In the genomic region with DNA sequence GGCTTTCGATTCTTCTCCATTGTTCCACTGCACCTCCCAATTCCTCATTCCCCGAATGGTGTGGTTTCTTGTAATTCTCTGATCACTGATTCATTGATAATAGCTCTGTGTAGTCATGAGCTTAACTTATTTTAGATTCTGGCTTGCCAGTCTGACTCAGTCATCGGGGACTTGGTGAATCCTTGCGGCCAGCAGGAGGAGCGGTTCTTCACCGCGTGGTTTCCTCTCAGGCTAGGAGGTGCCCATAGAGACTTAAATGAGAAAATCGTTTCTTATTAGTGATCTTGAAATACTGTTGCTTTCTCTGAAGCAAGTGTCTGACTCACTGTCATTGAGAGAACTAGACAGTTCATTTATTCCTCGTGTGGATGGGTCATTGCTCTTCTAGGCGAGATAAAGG, we compare ENCODE assay signal across 8 mouse cellular contexts. TPM values are rescaled to one million over a fixed set of nuclear protein-coding genes. Genes with fewer than 3 reads are reported as not detected.
DNase-seq lines count a peak whose midpoint lies in the region; ATAC-seq and TF ChIP-seq lines count a peak whose summit lies in the region.
"Had no signal": no experiment of that assay in that cellular context is flagged by ENCODE, and none has a peak within 500 bp of the region (broad histone marks: within the 10 kb centered on the region; RNA-seq: fewer than 3 reads in every experiment).

No protein-coding gene starts in this region.

- WGBS in kidney, postnatal 0 days = 44% methylated on average over 10 of the region's 10 CpGs
- 55% methylated on average over 10 of the region's 10 CpGs for WGBS in kidney, embryonic 14.5 days
- WGBS in liver, embryonic 13.5 days (ENCODE audit: insufficient replicate concordance) = 13% methylated on average over 10 of the region's 10 CpGs

- no peak for ATAC-seq in kidney, postnatal 0 days (replicated peaks; ENCODE audit: low FRiP score, low read depth)
- no peak for ATAC-seq in kidney, embryonic 14.5 days (ENCODE audit: low FRiP score, low TSS enrichment)
- no peak for ATAC-seq in liver, embryonic 13.5 days (ENCODE audit: low read depth)
- ATAC-seq: forebrain, embryonic 15.5 days had no signal

- no peaks in the 10 kb centered on the region for H3K36me3 ChIP-seq in kidney, postnatal 0 days (ENCODE audit: insufficient read depth, low read length)
- H3K36me3 ChIP-seq in kidney, embryonic 14.5 days (ENCODE audit: control insufficient read depth, insufficient read depth, low read length) = no peaks in the 10 kb centered on the region
- H3K36me3 ChIP-seq in liver, embryonic 13.5 days = no peaks in the 10 kb centered on the region
- H3K36me3 ChIP-seq: forebrain, embryonic 15.5 days had no signal

- peaks cover 38% of the 10 kb centered on the region; the same call in 1 of the 2 replicates for H3K4me1 ChIP-seq in kidney, postnatal 0 days (replicated peaks; ENCODE audit: insufficient read depth, low read length)
- H3K4me1 ChIP-seq in kidney, embryonic 14.5 days (ENCODE audit: control insufficient read depth, insufficient read depth, low read length) = peaks cover 40% of the 10 kb centered on the region
- peaks cover 86% of the 10 kb centered on the region for H3K4me1 ChIP-seq in liver, embryonic 13.5 days (replicated peaks)

- no peak for DNase-seq in kidney, postnatal 0 days (ENCODE audit: low spot score)
- peak; percentile 73 for DNase-seq in CD4-positive, CD25-positive, alpha-beta regulatory T cell, adult 2 months (ENCODE audit: low read depth, low spot score)
- DNase-seq in NIH3T3 (ENCODE audit: low read depth) = peak; percentile 88
- DNase-seq in liver, embryonic 13.5 days = no peak
- no peak for DNase-seq in cerebellum, adult 18-20 months
- DNase-seq in frontal cortex, postnatal 14 days (ENCODE audit: low spot score in 2 of 2) = no peak

- H3K27me3 ChIP-seq in kidney, postnatal 0 days (ENCODE audit: insufficient read depth, low read length) = no peaks in the 10 kb centered on the region
- H3K27me3 ChIP-seq in kidney, embryonic 14.5 days (ENCODE audit: control insufficient read depth, insufficient read depth, low read length) = no peaks in the 10 kb centered on the region
- H3K27me3 ChIP-seq in liver, embryonic 13.5 days = no peaks in the 10 kb centered on the region
- H3K27me3 ChIP-seq: forebrain, embryonic 15.5 days had no signal

- H3K9me3 ChIP-seq in kidney, postnatal 0 days (replicated peaks; ENCODE audit: low read length) = no peaks in the 10 kb centered on the region
- H3K9me3 ChIP-seq in kidney, embryonic 14.5 days (ENCODE audit: control insufficient read depth, low read length) = no peaks in the 10 kb centered on the region
- no peaks in the 10 kb centered on the region for H3K9me3 ChIP-seq in liver, embryonic 13.5 days (replicated peaks)
- H3K9me3 ChIP-seq: forebrain, embryonic 15.5 days had no signal

- H3K4me2 ChIP-seq in kidney, postnatal 0 days (ENCODE audit: low read length) = no peak overlapping the region
- no peak overlapping the region for H3K4me2 ChIP-seq in kidney, embryonic 14.5 days (replicated peaks; ENCODE audit: low read depth, low read length)
- H3K4me2 ChIP-seq in liver, embryonic 13.5 days = peak overlapping the region; percentile 85
- H3K4me2 ChIP-seq: forebrain, embryonic 15.5 days had no signal

- no peak overlapping the region for H3K27ac ChIP-seq in kidney, postnatal 0 days
- H3K27ac ChIP-seq in kidney, embryonic 14.5 days (ENCODE audit: low read depth, low read length) = no peak overlapping the region
- H3K27ac ChIP-seq in liver, embryonic 13.5 days = peak overlapping the region; percentile 68
- H3K27ac ChIP-seq: forebrain, embryonic 15.5 days had no signal

- peak; percentile 50 for TF ChIP-seq CTCF in kidney, postnatal 0 days (IDR thresholded peaks at IDR 0.05; ENCODE audit: low read depth)

- no peak overlapping the region for H3K9ac ChIP-seq in kidney, postnatal 0 days (ENCODE audit: low read depth, low read length)
- no peak overlapping the region for H3K9ac ChIP-seq in kidney, embryonic 14.5 days (ENCODE audit: low read depth, low read length)
- peak overlapping the region; percentile 59 for H3K9ac ChIP-seq in liver, embryonic 13.5 days
- H3K9ac ChIP-seq: forebrain, embryonic 15.5 days had no signal

- no peak overlapping the region for H3K4me3 ChIP-seq in kidney, postnatal 0 days (replicated peaks; ENCODE audit: low read depth, low read length)
- H3K4me3 ChIP-seq in kidney, embryonic 14.5 days (ENCODE audit: low read length) = no peak overlapping the region
- peak overlapping the region; percentile 14 for H3K4me3 ChIP-seq in liver, embryonic 13.5 days (replicated peaks)
- H3K4me3 ChIP-seq: forebrain, embryonic 15.5 days had no signal

RNA-seq across cellular contexts. Expression of a gene that starts 3.8 kb away (rescaled TPM):
- 29.6 and 32.0 TPM in 2 replicates for polyA plus RNA-seq in kidney, postnatal 0 days (2015; fragmentation: Nextera tagmentation; extraction: Ambion mirVana)
- polyA plus RNA-seq in kidney, embryonic 14.5 days (2014; fragmentation: Nextera tagmentation; extraction: Ambion mirVana) = 30.0 and 37.5 TPM in 2 replicates
- 18.1 and 19.4 TPM in 2 replicates for polyA plus RNA-seq in liver, embryonic 13.5 days (2015; fragmentation: Nextera tagmentation; extraction: Ambion mirVana)

RNA-seq across cellular contexts. Expression of a gene that starts 20.1 kb away (rescaled TPM):
- 11.7 and 14.4 TPM in 2 replicates for polyA plus RNA-seq in kidney, postnatal 0 days (2015; fragmentation: Nextera tagmentation; extraction: Ambion mirVana)
- polyA plus RNA-seq in kidney, embryonic 14.5 days (2014; fragmentation: Nextera tagmentation; extraction: Ambion mirVana) = 6.7 and 9.6 TPM in 2 replicates
- 6.7 and 6.9 TPM in 2 replicates for polyA plus RNA-seq in liver, embryonic 13.5 days (2015; fragmentation: Nextera tagmentation; extraction: Ambion mirVana)

Comparison
In these comparisons a context has a peak if more than half of its experiments do, and no peak if none do; other contexts are left out.
1. DNase-seq: peak in CD4-positive, CD25-positive, alpha-beta regulatory T cell, adult 2 months (single experiment) and NIH3T3 (single experiment); none in kidney, postnatal 0 days (single experiment), liver, embryonic 13.5 days (single experiment), cerebellum, adult 18-20 months (0 of 2) and frontal cortex, postnatal 14 days (0 of 2).